Comparison of ENCODE assay signal across 25 mouse cellular contexts in genomic region chr7:111919961-111920360, GRCm38 (mm10).
"Had no signal": no experiment of that assay in that cellular context is flagged by ENCODE, and none has a peak within 500 bp of the region (broad histone marks: within the 10 kb centered on the region; RNA-seq: fewer than 3 reads in every experiment).

No protein-coding gene starts in this region.

- H3K4me1 ChIP-seq: embryonic facial prominence, embryonic 10.5 days; embryonic facial prominence, embryonic 12.5 days; embryonic facial prominence, embryonic 13.5 days; embryonic facial prominence, embryonic 15.5 days; forebrain, embryonic 12.5 days; forebrain, embryonic 13.5 days; forebrain, embryonic 15.5 days had no signal

- H3K27me3 ChIP-seq: embryonic facial prominence, embryonic 12.5 days; embryonic facial prominence, embryonic 13.5 days; embryonic facial prominence, embryonic 15.5 days; forebrain, embryonic 12.5 days; forebrain, embryonic 13.5 days; forebrain, embryonic 15.5 days had no signal

- H3K4me3 ChIP-seq: embryonic facial prominence, embryonic 10.5 days; embryonic facial prominence, embryonic 12.5 days; embryonic facial prominence, embryonic 13.5 days; embryonic facial prominence, embryonic 15.5 days; erythroblast, embryonic 14.5 days; forebrain, embryonic 10.5 days; forebrain, embryonic 12.5 days; forebrain, embryonic 13.5 days; forebrain, embryonic 15.5 days; gastrocnemius, adult 2 months had no signal

- H3K27ac ChIP-seq: embryonic facial prominence, embryonic 10.5 days; embryonic facial prominence, embryonic 12.5 days; embryonic facial prominence, embryonic 13.5 days; embryonic facial prominence, embryonic 15.5 days; forebrain, embryonic 10.5 days; forebrain, embryonic 12.5 days; forebrain, embryonic 13.5 days; forebrain, embryonic 15.5 days; gastrocnemius, adult 2 months had no signal

- H3K9me3 ChIP-seq: embryonic facial prominence, embryonic 10.5 days; embryonic facial prominence, embryonic 12.5 days; embryonic facial prominence, embryonic 13.5 days; embryonic facial prominence, embryonic 15.5 days; forebrain, embryonic 10.5 days; forebrain, embryonic 12.5 days; forebrain, embryonic 13.5 days; forebrain, embryonic 15.5 days had no signal

- DNase-seq: cerebellum, adult 2 months; cerebellum, adult 8-10 months; cerebellum, adult 9-10 months; cerebellum, adult 9-11 months; cerebellum, postnatal 10 days; cerebellum, postnatal 14 days; cerebellum, postnatal 25 days; cerebellum, postnatal 36 days; embryo, embryonic 11 days; forebrain, postnatal 0 days; gastrocnemius, adult 2 months; gastrocnemius, postnatal 10 days; gastrocnemius, postnatal 14 days; gastrocnemius, postnatal 25 days; gastrocnemius, postnatal 36 days; heart, adult 18-20 months had no signal

- H3K36me3 ChIP-seq: embryonic facial prominence, embryonic 10.5 days; embryonic facial prominence, embryonic 12.5 days; embryonic facial prominence, embryonic 13.5 days; embryonic facial prominence, embryonic 15.5 days; forebrain, embryonic 10.5 days; forebrain, embryonic 12.5 days; forebrain, embryonic 15.5 days had no signal
